In genomic region chr19:48371787-48372186, GRCm38 (mm10) we compare ENCODE assay signal across 17 mouse cellular contexts.
"Had no signal": no experiment of that assay in that cellular context is flagged by ENCODE, and none has a peak within 500 bp of the region (broad histone marks: within the 10 kb centered on the region; RNA-seq: fewer than 3 reads in every experiment).

No protein-coding gene starts in this region.

- H3K4me2 ChIP-seq: liver, embryonic 15.5 days; lung, embryonic 15.5 days; midbrain, embryonic 11.5 days; midbrain, embryonic 13.5 days; midbrain, embryonic 15.5 days; neural tube, embryonic 12.5 days; stomach, embryonic 15.5 days had no signal

- H3K4me1 ChIP-seq: liver, embryonic 15.5 days; lung, embryonic 15.5 days; megakaryocyte, embryonic 14.5 days; neural tube, embryonic 12.5 days; stomach, embryonic 15.5 days had no signal

- H3K36me3 ChIP-seq: liver, embryonic 15.5 days; lung, embryonic 15.5 days; midbrain, embryonic 13.5 days; midbrain, embryonic 15.5 days; neural tube, embryonic 12.5 days; stomach, embryonic 15.5 days had no signal

- ATAC-seq: liver, postnatal 0 days; midbrain, embryonic 13.5 days; midbrain, embryonic 15.5 days had no signal

- H3K4me3 ChIP-seq: liver, embryonic 15.5 days; lung, embryonic 15.5 days; megakaryocyte, embryonic 14.5 days; midbrain, embryonic 13.5 days; midbrain, embryonic 15.5 days; neural tube, embryonic 12.5 days; stomach, embryonic 15.5 days had no signal

- H3K9me3 ChIP-seq: liver, embryonic 15.5 days; lung, embryonic 15.5 days; midbrain, embryonic 13.5 days; midbrain, embryonic 15.5 days; neural tube, embryonic 12.5 days; stomach, embryonic 15.5 days had no signal

- H3K27me3 ChIP-seq: liver, embryonic 15.5 days; lung, embryonic 15.5 days; megakaryocyte, embryonic 14.5 days; midbrain, embryonic 13.5 days; midbrain, embryonic 15.5 days; neural tube, embryonic 12.5 days; stomach, embryonic 15.5 days had no signal

- H3K27ac ChIP-seq: liver, embryonic 15.5 days; lung, embryonic 15.5 days; macrophage; midbrain, embryonic 13.5 days; midbrain, embryonic 15.5 days; neural tube, embryonic 12.5 days; stomach, embryonic 15.5 days; stomach, postnatal 0 days had no signal

- DNase-seq: liver, postnatal 0 days; lung, adult 2 months; lung, postnatal 10 days; right cerebral cortex, postnatal 14 days; thymus, adult 2 months; thymus, postnatal 25 days; thymus, postnatal 4 days had no signal

- H3K9ac ChIP-seq: liver, embryonic 15.5 days; liver, postnatal 0 days; lung, embryonic 15.5 days; midbrain, embryonic 13.5 days; midbrain, embryonic 15.5 days; neural tube, embryonic 12.5 days; stomach, embryonic 15.5 days had no signal
